9 mouse cellular contexts compared by ENCODE assay signal in genomic region chr6:39372727-39373126, GRCm38 (mm10). TPM values are rescaled to one million over a fixed set of nuclear protein-coding genes. Genes with fewer than 3 reads are reported as not detected.
DNase-seq lines count a peak whose midpoint lies in the region; ATAC-seq and TF ChIP-seq lines count a peak whose summit lies in the region.
"Had no signal": no experiment of that assay in that cellular context is flagged by ENCODE, and none has a peak within 500 bp of the region (broad histone marks: within the 10 kb centered on the region; RNA-seq: fewer than 3 reads in every experiment).

No protein-coding gene starts in this region.

- intact Hi-C loops in gastrocnemius, postnatal 14 days (cut with DNase I; ENCODE audit: low total_unique reads): no loop called here

- no peaks in the 10 kb centered on the region for H3K9me3 ChIP-seq in liver, embryonic 11.5 days (ENCODE audit: control insufficient read depth, low read length)
- H3K9me3 ChIP-seq in midbrain, embryonic 10.5 days (replicated peaks): no peaks in the 10 kb centered on the region
- H3K9me3 ChIP-seq: liver, embryonic 13.5 days had no signal

- no peak overlapping the region for H3K9ac ChIP-seq in liver, embryonic 11.5 days (ENCODE audit: low read depth, low read length)
- H3K9ac ChIP-seq: liver, embryonic 13.5 days had no signal

- ATAC-seq in liver, embryonic 11.5 days (replicated peaks; ENCODE audit: low FRiP score): no peak

- 0 out of 2 replicates have a peak, but pooled peaks cover 2% of the 10 kb centered on the region for H3K4me1 ChIP-seq in liver, embryonic 11.5 days (replicated peaks; ENCODE audit: control insufficient read depth, insufficient read depth, low read length)
- peaks cover 28% of the 10 kb centered on the region for H3K4me1 ChIP-seq in midbrain, embryonic 10.5 days

- H3ac ChIP-seq in myocyte (ENCODE audit: control insufficient read depth, insufficient read length): no peak overlapping the region

- H3K27me3 ChIP-seq in liver, embryonic 11.5 days (replicated peaks; ENCODE audit: control insufficient read depth, insufficient read depth, low read length): 0 out of 2 replicates have a peak, but pooled peaks cover 2% of the 10 kb centered on the region
- H3K27me3 ChIP-seq in myocyte (ENCODE audit: control insufficient read depth, insufficient read depth, insufficient read length): no peaks in the 10 kb centered on the region
- no peaks in the 10 kb centered on the region; the same call in 1 of the 2 replicates for H3K27me3 ChIP-seq in midbrain, embryonic 10.5 days (ENCODE audit: low read depth, poor library complexity, severe bottlenecking)

- H3K36me3 ChIP-seq in liver, embryonic 11.5 days (ENCODE audit: control insufficient read depth, insufficient read depth, low read length): no peaks in the 10 kb centered on the region
- H3K36me3 ChIP-seq in myocyte (ENCODE audit: control insufficient read depth, insufficient read depth): peaks cover 3% of the 10 kb centered on the region
- H3K36me3 ChIP-seq in midbrain, embryonic 10.5 days: peaks cover 32% of the 10 kb centered on the region
- H3K36me3 ChIP-seq: liver, embryonic 13.5 days had no signal

- no peak for TF ChIP-seq POLR2A in myocyte (IDR thresholded peaks at IDR 0.05; ENCODE audit: insufficient read length, low read depth)

- no peaks in the 10 kb centered on the region for H3K79me2 ChIP-seq in myocyte (ENCODE audit: control insufficient read depth, insufficient read depth)

- no peak overlapping the region for H3K4me3 ChIP-seq in liver, embryonic 11.5 days (ENCODE audit: low read depth, low read length)
- H3K4me3 ChIP-seq in myocyte: no peak overlapping the region
- no peak overlapping the region for H3K4me3 ChIP-seq in midbrain, embryonic 10.5 days
- H3K4me3 ChIP-seq: liver, embryonic 13.5 days had no signal

- 21% methylated on average over 7 of the region's 7 CpGs for WGBS in liver, embryonic 11.5 days
- 78% methylated on average over 7 of the region's 7 CpGs for WGBS in midbrain, embryonic 10.5 days

- H3K27ac ChIP-seq in liver, embryonic 11.5 days (ENCODE audit: low read depth, low read length): no peak overlapping the region
- H3K27ac ChIP-seq in midbrain, embryonic 10.5 days (replicated peaks): no peak overlapping the region
- H3K27ac ChIP-seq: liver, embryonic 13.5 days had no signal

- peak; percentile 24 for DNase-seq in liver
- DNase-seq in liver, embryonic 11.5 days (ENCODE audit: low spot score): no peak
- peak; percentile 18 for DNase-seq in gastrocnemius, postnatal 14 days
- DNase-seq in kidney, adult 9 months: peak; percentile 48
- no peak for DNase-seq in thymus, postnatal 4 days
- no peak for DNase-seq in midbrain, embryonic 10.5 days (ENCODE audit: low spot score)
- no peak for DNase-seq in thymus, postnatal 25 days
- DNase-seq: liver, embryonic 13.5 days had no signal

- H3K4me2 ChIP-seq in liver, embryonic 11.5 days: no peak overlapping the region
- H3K4me2 ChIP-seq in myocyte (ENCODE audit: low read depth): peak overlapping the region; percentile 59
- H3K4me2 ChIP-seq: liver, embryonic 13.5 days had no signal

TF ChIP-seq in myocyte, 11 proteins besides CTCF, POLR2A, EP300 and RAD21:
- peak in 1 of 3 experiments; percentile 13 for TF ChIP-seq MYOG (IDR thresholded peaks at IDR 0.05; ENCODE audit: control insufficient read depth in 1 of 3, insufficient read depth in 1 of 3, insufficient read length in 2 of 3, low read depth in 2 of 3)
- TF ChIP-seq MAX (IDR thresholded peaks at IDR 0.05; ENCODE audit: low read depth): no peak
- no peak for TF ChIP-seq TCF12 (IDR thresholded peaks at IDR 0.05; ENCODE audit: insufficient read depth, poor library complexity, severe bottlenecking)
- no peak for TF ChIP-seq TCF3 (IDR thresholded peaks at IDR 0.05; ENCODE audit: insufficient read length, low read depth)
- no peak for TF ChIP-seq SRF (IDR thresholded peaks at IDR 0.05; ENCODE audit: control insufficient read depth, insufficient read length, low read depth)

RNA-seq across cellular contexts. Expression of gene Slc37a3, which starts 4.7 kb away (rescaled TPM):
- polyA plus RNA-seq in liver, embryonic 11.5 days (2014; fragmentation: Nextera tagmentation; extraction: Ambion mirVana): 14.8 and 16.2 TPM in 2 replicates
- total RNA-seq in gastrocnemius, postnatal 14 days (2021): 10 to 100 TPM; 12.9 to 19.1 TPM
- polyA plus RNA-seq in myocyte (2012; fragmentation: generic; extraction: Trizol): 18.3 TPM
- polyA plus RNA-seq in midbrain, embryonic 10.5 days (2016; fragmentation: Nextera tagmentation; extraction: Ambion mirVana): 45.3 and 51.4 TPM in 2 replicates

RNA-seq across cellular contexts. Expression of gene Rab19, which starts 8.2 kb away (rescaled TPM):
- polyA plus RNA-seq in liver, embryonic 11.5 days (2014; fragmentation: Nextera tagmentation; extraction: Ambion mirVana): 0.27 and 0.64 TPM in 2 replicates
- not detected for total RNA-seq in gastrocnemius, postnatal 14 days (2021)
- polyA plus RNA-seq in myocyte (2012; fragmentation: generic; extraction: Trizol): not detected
- polyA plus RNA-seq in midbrain, embryonic 10.5 days (2016; fragmentation: Nextera tagmentation; extraction: Ambion mirVana): 0.28 and 0.30 TPM in 2 replicates

RNA-seq across cellular contexts. Expression of gene Mkrn1, which starts 47.5 kb away (rescaled TPM):
- polyA plus RNA-seq in liver, embryonic 11.5 days (2014; fragmentation: Nextera tagmentation; extraction: Ambion mirVana): 50.8 and 53.5 TPM in 2 replicates
- total RNA-seq in gastrocnemius, postnatal 14 days (2021): 10 to 100 TPM; 25.0 to 26.7 TPM
- 34.7 TPM for polyA plus RNA-seq in myocyte (2012; fragmentation: generic; extraction: Trizol)
- polyA plus RNA-seq in midbrain, embryonic 10.5 days (2016; fragmentation: Nextera tagmentation; extraction: Ambion mirVana): 88.2 and 104 TPM in 2 replicates

Comparison
In these comparisons a context has a peak if more than half of its experiments do, and no peak if none do; other contexts are left out.
1. DNase-seq: peak in liver (single experiment), gastrocnemius, postnatal 14 days (single experiment) and kidney, adult 9 months (single experiment); none in liver, embryonic 11.5 days (single experiment), thymus, postnatal 4 days (single experiment), midbrain, embryonic 10.5 days (single experiment) and thymus, postnatal 25 days (single experiment).